Mouse (Mus musculus) testis, adult 2 months (tissue): ENCODE data around the gene L3mbtl4.

Experiments used
- CTCF ChIP-seq: fragments of 200-500 bp; IDR thresholded peaks from 2 replicates; pipeline ENCODE4 v1.5.1; 2012; ENCODE audit warnings: low read depth, mild to moderate bottlenecking, inconsistent platforms, low read length, moderate library complexity; ENCODE audit not compliant: control insufficient read depth, insufficient read depth, insufficient replicate concordance
- POLR2A ChIP-seq: fragments of 200-500 bp; IDR thresholded peaks from 2 replicates; pipeline ENCODE4 v1.6.1; 2012; ENCODE audit warnings: low read depth, mild to moderate bottlenecking, inconsistent platforms, low read length, moderate library complexity; ENCODE audit not compliant: control insufficient read depth

GRCm38 (mm10) chr17:68236992-68237391 lies 36.6 kb upstream of the L3mbtl4 start:
- no peak for TF ChIP-seq CTCF
- no peak for TF ChIP-seq POLR2A
